Mouse (Mus musculus) heart, postnatal 0 days (tissue): ENCODE measurements around the gene Rho. TPM values are rescaled to one million over a fixed set of nuclear protein-coding genes. Genes with fewer than 3 reads are reported as not detected.

Experiments
- ATAC-seq: fragments of 200-750 bp; cut with Nextera tagmentation; 2 replicates; pipeline ENCODE4 v1.8.0; 2017; ENCODE audit warnings: low read depth, moderate number of reproducible peaks, moderate library complexity; ENCODE audit not compliant: insufficient read depth
- DNase-seq: peaks from one replicate; pipeline ENCODE4 v3.0.0-alpha.2; 2016; ENCODE audit warnings: low spot score
- H3K27ac ChIP-seq: fragments of 300-500 bp; sonication (generic); 2 replicates; pipeline ENCODE4 v1.5.1; 2014; ENCODE audit warnings: low read depth, mild to moderate bottlenecking
- H3K27me3 ChIP-seq: fragments of 300-500 bp; sonication (generic); 2 replicates; pipeline ENCODE4 v1.6.1; 2014; ENCODE audit warnings: low read length, mixed read lengths; ENCODE audit not compliant: control insufficient read depth, insufficient read depth
- H3K36me3 ChIP-seq: fragments of 300-500 bp; sonication (generic); replicated peaks from 2 replicates; pipeline ENCODE4 v1.6.1; 2014; ENCODE audit warnings: low read length, mixed read lengths; ENCODE audit not compliant: control insufficient read depth, insufficient read depth
- H3K4me1 ChIP-seq: fragments of 300-500 bp; sonication (generic); 2 replicates; pipeline ENCODE4 v1.6.1; 2014; ENCODE audit warnings: antibody characterized with exemption; ENCODE audit not compliant: control insufficient read depth, insufficient read depth
- H3K4me2 ChIP-seq: fragments of 300-500 bp; sonication (generic); 2 replicates; pipeline ENCODE4 v1.6.1; 2014; ENCODE audit warnings: low read depth, mild to moderate bottlenecking, low read length, moderate library complexity
- H3K4me3 ChIP-seq: fragments of 300-500 bp; sonication (generic); 2 replicates; pipeline ENCODE4 v1.5.1; 2014; ENCODE audit warnings: low read depth, low read length
- H3K9ac ChIP-seq: fragments of 300-500 bp; sonication (generic); replicated peaks from 2 replicates; pipeline ENCODE4 v1.6.1; 2014; ENCODE audit warnings: low read depth, low read length, mixed read lengths
- H3K9me3 ChIP-seq: fragments of 300-500 bp; sonication (generic); replicated peaks from 2 replicates; pipeline ENCODE4 v1.6.1; 2016; ENCODE audit warnings: low read length; ENCODE audit not compliant: control insufficient read depth
- CTCF ChIP-seq: IDR thresholded peaks from 2 replicates; pipeline ENCODE4 v1.5.1; 2016; ENCODE audit warnings: antibody characterized with exemption, control low read depth, low read depth
- EP300 ChIP-seq: IDR thresholded peaks from 2 replicates; pipeline ENCODE4 v1.6.1; 2016; ENCODE audit warnings: antibody characterized with exemption, low read depth
- WGBS: fragments of 180-500 bp; shearing (Covaris S2); extraction: QIAGEN DNeasy Blood & Tissue Kit; methylation state at CpG from one replicate; pipeline ENCODE4 v1.1.7; 2014; 5-methylcytosine and 5-hydroxymethylcytosine counted together
- polyA plus RNA-seq: library from polyadenylated mRNA; unstranded; fragments of >200 nt; fragmentation: Nextera tagmentation; extraction: Ambion mirVana; gene quantifications from 2 replicates; pipeline ENCODE4 v1.2.1, GENCODE M21; 2015
- total RNA-seq: library from RNA; depleted of rRNA; stranded (reverse); fragments of >200 nt; gene quantifications from 2 replicates; pipeline ENCODE4 v1.2.3, GENCODE M21; 2014; ENCODE audit warnings: low replicate concordance

Rho gene
- total and polyA plus RNA-seq, 2 experiments from 2014 or later, result 1.3 TPM; not detected in 1

DNA sequence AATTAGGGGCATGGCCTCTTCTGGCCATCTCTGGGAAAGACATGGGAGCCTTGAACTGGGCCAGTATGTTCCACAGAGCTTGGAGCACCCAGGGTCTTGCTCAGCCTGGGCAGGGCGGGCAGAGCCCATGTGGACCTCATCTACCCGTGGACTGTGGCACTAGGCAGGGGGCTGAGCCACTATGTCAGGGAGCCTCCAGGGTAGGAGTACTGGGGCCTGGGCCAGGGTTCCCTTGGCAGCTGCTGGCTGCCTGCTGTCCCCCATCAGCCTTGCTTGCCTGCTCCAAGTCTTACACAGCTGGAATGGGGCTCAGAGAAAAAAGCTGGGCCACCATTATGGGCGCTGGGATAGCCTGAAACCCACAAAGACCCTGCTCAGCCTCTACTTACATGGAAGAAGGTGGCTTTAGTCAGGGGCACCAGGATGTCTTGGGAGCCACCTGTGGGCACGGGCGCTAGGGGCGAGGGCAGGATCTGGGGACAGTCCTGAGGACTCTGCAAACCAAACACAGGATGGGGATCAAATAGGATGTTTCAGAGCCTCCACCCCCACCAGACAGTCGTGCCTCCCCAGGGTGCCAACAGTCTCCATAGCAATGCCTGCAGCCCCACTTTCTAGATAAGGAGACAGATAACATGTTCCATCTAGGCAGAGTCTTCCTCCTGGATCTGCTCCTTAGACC, 40.7 kb downstream of the Rho start:
- H3K9me3 ChIP-seq, result no peaks in the 10 kb centered on the region
- peak; percentile 9; the same call in 1 of the 2 replicates for ATAC-seq
- no peak for TF ChIP-seq EP300
- no peak for TF ChIP-seq CTCF
- H3K36me3 ChIP-seq, result peaks cover 46% of the 10 kb centered on the region
- H3K27ac ChIP-seq, result peak overlapping the region; percentile 19; the same call in 1 of the 2 replicates
- no peak overlapping the region for H3K4me3 ChIP-seq
- no peak for DNase-seq
- no peak overlapping the region for H3K4me2 ChIP-seq
- no peaks in the 10 kb centered on the region for H3K27me3 ChIP-seq
- H3K9ac ChIP-seq, result no peak overlapping the region
- peaks cover 14% of the 10 kb centered on the region for H3K4me1 ChIP-seq
- 67% methylated on average over 7 of the region's 7 CpGs for WGBS

DNA sequence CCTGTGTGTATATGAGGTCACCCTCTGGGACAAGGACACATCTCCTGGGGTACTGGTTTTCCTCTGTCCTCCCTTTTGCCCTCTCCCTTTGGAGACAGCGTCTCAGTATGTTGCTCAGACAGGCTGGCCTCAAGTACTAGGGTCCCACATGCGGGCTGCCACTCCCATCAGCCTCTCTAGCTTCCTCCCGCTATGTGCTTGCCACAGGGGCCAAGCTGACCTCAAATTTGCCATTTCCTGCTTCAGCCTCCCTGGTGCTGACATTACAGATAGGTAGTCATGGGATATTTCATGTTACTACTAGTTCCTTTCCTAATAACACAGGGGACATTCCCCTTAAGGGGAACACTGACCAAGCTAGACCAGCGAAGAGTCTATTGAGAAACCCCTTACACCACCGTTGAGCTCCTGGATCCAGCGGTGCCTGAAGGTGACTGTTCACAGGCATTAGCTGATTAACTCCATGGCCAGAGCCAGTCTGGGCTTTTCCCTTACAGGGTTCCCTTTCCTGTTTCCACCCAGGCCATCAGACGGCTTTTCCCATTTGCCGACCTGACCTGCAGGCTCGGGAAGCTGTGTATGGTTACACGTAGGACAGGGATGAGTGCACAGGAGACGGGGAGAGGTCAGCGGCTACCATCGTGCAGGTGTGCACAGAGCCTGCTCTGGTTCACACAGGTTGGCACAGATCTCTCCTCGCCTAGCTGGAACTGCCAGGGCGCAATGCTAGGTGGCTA, 41.8 kb downstream of the Rho start:
- WGBS, result 84% methylated on average over 15 of the region's 15 CpGs
- peaks cover 49% of the 10 kb centered on the region for H3K36me3 ChIP-seq

DNA sequence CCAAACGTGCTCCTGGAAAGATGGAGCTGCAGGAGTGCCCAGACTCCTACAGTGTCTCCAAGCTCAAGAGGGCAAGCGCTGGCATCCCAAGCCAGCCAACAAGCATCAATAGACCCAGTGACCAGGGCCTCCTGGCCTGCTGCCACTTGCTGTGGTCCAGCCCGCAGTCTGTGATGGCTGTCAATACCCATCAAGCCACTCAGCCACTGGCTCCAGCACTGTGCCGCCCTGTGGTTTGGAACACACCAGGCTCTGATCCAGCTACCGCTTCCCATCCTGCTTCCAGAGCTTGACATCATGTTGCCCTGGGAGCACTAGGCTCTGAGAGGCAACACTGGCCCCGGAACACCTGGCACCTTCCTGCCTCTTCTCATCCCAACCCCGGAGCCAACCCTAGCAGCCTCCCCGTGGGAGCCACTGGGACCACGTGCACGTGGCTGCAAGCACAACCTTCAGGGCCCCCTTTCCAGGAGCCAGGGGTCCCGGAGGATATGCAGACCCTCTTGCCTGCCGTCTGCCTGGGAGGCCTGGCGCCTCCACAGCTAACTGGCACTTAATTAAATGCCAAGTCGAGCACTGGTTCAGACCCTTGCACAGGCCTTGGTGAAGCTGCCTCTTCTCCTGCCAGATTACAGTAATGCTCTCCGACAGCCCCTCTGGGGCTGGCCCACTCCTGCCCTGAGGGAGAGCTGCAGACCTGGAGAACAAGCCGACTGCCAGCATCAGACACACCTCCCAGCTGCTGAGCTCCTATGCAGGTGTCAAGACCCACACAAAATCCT, 42.5 kb downstream of the Rho start:
- DNase-seq, result no peak
- no peaks in the 10 kb centered on the region for H3K27me3 ChIP-seq
- no peak overlapping the region for H3K4me2 ChIP-seq
- H3K27ac ChIP-seq, result no peak overlapping the region
- peaks cover 14% of the 10 kb centered on the region for H3K4me1 ChIP-seq
- no peak for ATAC-seq
- no peak overlapping the region for H3K9ac ChIP-seq
- no peaks in the 10 kb centered on the region for H3K9me3 ChIP-seq
- no peak overlapping the region for H3K4me3 ChIP-seq
- TF ChIP-seq EP300, result no peak
- TF ChIP-seq CTCF, result no peak
- H3K36me3 ChIP-seq, result peaks cover 53% of the 10 kb centered on the region
- WGBS, result 69% methylated on average over 16 of the region's 16 CpGs

More for the DNA sequence above, 41.8 kb downstream of the Rho start:
- no peak overlapping the region for H3K4me3 ChIP-seq
- no peaks in the 10 kb centered on the region for H3K9me3 ChIP-seq
- no peak overlapping the region for H3K27ac ChIP-seq
- H3K4me1 ChIP-seq, result peaks cover 14% of the 10 kb centered on the region
- H3K4me2 ChIP-seq, result no peak overlapping the region
- H3K27me3 ChIP-seq, result no peaks in the 10 kb centered on the region
- no peak for ATAC-seq
- no peak overlapping the region for H3K9ac ChIP-seq
- no peak for DNase-seq
- TF ChIP-seq CTCF (no peak), EP300 (no peak)

DNA sequence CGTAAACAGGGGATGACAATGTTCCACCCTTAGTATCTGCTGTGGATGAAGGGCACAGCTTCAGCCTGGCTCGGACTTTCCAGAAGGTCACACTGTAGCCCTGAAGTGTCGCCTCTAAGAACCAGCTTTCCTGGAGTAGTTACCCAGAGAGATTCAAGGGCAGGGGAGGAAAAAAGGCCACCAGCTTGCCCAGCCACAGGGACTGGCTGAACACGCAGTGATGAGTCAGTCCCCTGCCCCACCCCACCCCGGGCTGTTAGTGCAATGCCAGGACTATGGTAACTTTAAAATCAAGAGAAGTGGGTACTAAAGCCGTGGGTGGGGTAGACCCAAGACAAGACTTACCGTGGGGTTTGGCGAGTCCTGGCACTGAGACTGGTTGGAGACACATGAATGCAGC, 44.1 kb downstream of the Rho start:
- Histone ChIP-seq H3K27me3 (no peaks in the 10 kb centered on the region), H3K9ac (no peak overlapping the region), H3K27ac (no peak overlapping the region), H3K4me1 (peaks cover 14% of the 10 kb centered on the region), H3K4me2 (no peak overlapping the region), H3K4me3 (no peak overlapping the region), H3K9me3 (no peaks in the 10 kb centered on the region), H3K36me3 (peaks cover 60% of the 10 kb centered on the region)
- DNase-seq (no peak), ATAC-seq (no peak)
- 80% methylated on average over 8 of the region's 8 CpGs for WGBS
- TF ChIP-seq CTCF (no peak), EP300 (no peak)

DNA sequence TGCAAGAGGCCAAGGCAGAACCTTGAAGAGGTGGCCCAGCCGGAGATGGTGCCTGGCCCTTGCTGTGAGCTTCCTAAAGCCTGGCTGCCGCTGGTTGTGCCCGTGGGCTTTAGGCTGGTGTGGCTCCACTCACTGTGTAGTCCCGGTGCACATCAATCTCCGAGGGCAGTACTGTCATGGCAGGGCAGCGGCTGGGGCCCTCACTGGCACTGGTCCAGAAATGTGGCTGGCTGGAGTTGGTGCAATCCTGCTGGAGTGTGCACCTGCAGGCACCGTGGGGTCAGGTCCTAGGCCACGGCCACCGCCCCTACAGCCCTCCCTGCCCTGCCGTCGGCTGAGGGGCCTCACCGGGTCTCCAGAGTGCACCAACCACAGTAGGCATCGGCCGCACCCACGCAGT, 46.3 kb downstream of the Rho start:
- 74% methylated on average over 15 of the region's 15 CpGs for WGBS
- Histone ChIP-seq H3K27ac (no peak overlapping the region), H3K9ac (no peak overlapping the region), H3K36me3 (peaks cover 54% of the 10 kb centered on the region), H3K9me3 (no peaks in the 10 kb centered on the region), H3K4me1 (no peaks in the 10 kb centered on the region; the same call in 1 of the 2 replicates), H3K4me2 (no peak overlapping the region), H3K27me3 (no peaks in the 10 kb centered on the region), H3K4me3 (no peak overlapping the region)
- TF ChIP-seq EP300, result no peak
- TF ChIP-seq CTCF, result no peak
- ATAC-seq (no peak), DNase-seq (no peak)
